Mouse (Mus musculus): ENCODE measurements at regions not wholly inside any gene's neighbourhood (a gene's known extent, or its start where the extent isn't known, plus 50 kb on each side); places are given as distances from the start of the nearest gene placed in this dataset.

- TF ChIP-seq CTCF (IDR thresholded peaks at IDR 0.05; ENCODE audit: borderline replicate concordance, control insufficient read depth, extremely low read depth, insufficient read depth, low read length, poor library complexity) (no peak), POLR2A (IDR thresholded peaks at IDR 0.05; ENCODE audit: control insufficient read depth, extremely low read depth, insufficient read depth, low read length, poor library complexity) (no peak)
Measured at GRCm38 (mm10) chr10:37260791-37261488, 122.2 kb upstream of the Marcks start.

All from thymus, adult 2 months (tissue).